Mouse (Mus musculus) right cerebral cortex, adult 2 months (tissue): ENCODE data around the gene Pja2.
"Not testable (repeated sequence)": the region's sequence is repeated elsewhere in the genome, so short reads cannot be mapped to it uniquely, and the experiment has no call there.

ENCODE experiments used
- DNase-seq, 2 experiments: peaks; one replicate each; pipeline ENCODE4 v3.0.0; 2021 to 2022; ENCODE audit warnings: low spot score in 2 of 2

Gene Pja2

DNA sequence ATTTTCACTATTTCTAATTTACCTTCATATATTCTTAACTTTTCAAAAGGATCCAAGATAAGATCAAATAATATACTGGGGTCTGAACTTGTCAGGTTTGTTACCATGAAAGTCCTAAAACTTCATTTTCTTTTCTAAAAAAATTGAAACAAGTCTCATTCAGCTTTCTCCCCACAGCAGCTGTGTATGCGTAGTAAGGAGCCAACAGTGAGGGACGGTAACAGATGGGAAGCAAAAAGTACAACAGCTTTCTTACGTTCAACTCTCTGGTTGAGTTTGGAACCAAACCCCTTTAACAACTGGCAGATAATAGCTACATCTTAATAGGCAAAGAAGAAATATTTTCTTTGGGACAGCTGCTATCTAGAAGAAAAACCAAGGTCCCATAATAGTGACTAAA, 50.3 kb downstream of the Pja2 start:
- DNase-seq: not testable (repeated sequence)

DNA sequence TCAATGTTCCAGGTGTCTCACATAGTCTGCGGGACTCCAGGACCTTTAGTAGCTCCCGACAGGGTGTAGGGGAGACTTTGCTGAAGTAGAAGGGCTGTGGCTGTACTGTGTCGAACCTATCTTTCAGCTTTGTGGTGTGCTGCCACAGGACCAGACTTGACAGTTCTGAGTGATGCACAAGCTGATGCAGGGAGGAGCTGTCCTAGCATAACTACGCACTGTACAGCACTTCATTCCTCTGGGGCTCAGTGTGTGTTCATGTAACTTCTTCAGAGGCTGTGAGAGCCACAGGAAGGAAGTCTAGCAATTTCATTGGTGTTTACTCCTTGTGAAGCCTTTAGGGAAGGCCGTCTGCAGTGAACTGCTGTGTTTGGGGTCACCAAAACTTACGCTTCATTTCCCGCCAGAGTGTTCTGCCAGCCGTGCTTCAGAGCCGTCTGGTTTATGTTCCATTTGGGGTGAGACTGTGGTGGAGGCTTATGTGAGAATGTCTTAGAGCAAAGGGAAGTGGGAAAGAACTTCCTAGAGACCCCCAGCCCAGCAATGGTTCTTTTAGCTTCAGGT, 54.0 kb downstream of the Pja2 start:
- no peak for DNase-seq

DNA sequence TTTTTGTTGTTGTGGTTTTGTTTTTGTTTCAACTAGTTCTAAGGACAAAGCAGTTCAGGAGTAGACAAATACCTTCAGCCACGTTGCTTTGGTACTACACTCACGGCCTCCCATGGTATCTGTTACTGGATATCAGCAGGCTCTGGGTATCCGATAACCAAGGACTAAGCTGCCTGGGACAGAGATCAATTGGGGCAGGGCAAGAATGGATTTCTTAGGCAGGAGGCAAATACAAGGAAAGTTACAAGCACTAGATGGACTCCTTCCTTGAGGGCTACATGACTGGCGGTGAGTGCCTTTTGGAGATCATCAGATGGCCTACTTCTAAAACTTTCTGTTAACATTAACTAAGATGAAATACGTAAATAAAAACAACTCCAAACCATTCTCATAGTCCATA, 55.0 kb downstream of the Pja2 start:
- no peak for DNase-seq

DNA sequence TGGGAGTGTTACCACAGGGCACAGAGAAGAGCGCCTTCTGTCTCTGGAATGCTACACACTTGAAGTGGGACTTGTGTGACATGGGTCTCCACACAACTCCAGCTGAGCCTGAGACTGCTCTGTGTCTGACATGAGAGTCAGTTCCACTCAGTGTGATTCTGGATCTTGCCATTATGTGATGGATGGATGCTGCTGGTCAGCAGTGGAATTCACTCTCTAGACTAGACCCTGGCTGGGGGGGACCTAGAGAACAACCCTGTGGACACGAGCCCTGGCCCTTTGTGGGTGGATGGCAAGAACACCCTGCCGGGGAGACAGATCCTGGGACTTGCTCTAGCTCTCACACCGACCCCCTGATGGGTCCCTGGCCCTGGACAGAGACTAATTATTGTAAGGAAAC, 56.5 kb downstream of the Pja2 start:
- no peak for DNase-seq

DNA sequence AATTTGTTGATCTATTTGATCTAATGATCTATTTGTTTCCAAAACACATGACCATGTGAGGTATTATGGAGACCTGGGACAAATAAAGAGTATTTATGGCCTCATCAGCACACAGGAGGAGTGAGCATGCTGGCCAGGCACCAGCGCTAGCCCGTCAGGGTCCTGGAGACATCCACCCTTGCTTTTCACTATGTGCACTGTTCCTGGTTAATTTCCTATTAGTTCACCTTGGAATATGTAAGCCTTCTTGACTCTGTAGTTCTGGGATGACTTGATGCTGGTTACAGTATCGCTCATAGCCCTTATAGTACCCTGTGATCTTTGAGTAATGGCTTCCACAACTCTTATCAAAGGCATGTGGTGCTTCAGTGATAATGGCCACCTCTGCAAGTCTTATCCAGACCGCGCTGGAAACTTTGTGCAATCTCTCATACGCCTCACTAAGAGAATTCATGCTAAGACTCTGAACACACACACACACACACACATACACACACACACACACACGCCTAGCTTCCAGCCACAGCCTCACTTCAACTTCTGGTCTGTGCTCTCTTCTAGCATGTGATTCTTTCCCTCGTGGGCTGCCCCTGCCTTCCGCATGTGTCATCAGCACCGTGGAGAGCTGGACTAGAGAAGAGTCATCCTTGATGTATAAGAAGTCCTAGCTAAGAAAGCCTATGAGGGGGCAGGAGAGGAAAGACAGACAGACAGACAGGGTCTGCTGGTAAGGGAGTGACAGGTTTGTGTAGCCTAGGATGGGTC, 57.2 kb downstream of the Pja2 start:
- DNase-seq: no peak

DNA sequence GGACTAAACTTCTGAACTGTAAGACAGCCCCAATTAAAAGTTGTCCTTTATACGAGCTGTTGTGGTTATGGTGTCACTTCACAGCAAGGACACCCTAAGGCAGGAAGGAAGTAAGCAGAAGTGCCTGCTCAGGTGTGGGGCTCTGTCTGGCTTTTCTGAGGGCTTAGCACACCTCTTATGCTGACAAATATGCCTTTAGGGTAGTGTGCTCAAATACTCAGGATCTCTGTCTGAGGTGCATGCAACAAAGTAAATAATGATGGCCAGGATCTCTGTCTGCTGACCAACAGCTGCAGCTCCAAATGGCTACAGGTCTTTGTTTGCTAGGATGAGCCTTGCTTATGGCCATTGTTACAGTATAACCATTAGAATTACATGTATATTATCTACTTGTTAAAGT, 71.1 kb downstream of the Pja2 start:
- no peak for DNase-seq

DNA sequence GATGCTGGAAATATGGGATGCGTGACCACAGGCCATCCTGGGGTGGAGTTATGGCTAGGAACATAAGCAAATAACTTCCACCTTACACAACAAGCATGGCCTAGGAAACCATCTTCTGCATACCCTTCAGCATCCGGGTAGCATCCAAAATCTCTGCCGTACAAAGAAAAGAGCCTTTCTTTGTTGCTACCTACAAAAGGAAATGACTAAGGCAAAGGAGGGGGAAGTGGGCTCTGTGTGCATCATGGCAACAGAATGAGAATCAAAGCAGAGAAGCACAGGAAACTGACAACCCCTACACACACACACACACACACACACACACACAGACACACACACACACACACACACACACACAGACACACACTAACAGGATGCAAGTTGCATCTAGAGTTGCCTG, 83.5 kb downstream of the Pja2 start:
- no peak for DNase-seq

DNA sequence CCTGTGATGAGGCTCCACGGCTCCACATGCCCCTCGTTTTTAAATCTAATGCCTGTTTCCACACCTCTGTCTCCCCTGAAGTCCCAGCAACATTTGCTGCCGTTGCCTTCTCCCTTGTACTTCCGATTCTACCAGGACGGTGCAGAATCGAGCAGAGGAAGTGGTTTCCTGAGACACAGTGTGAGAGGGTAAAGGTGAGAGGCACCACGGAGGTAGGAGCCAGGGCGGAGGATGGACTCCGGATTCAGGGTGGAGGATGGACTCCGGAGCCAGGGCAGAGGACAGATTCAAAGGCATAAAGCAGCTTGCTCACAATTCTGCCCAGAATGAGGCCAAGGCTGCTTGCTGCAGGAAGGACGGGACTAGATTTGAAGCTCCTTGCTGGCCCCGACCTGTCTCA, 88.8 kb downstream of the Pja2 start:
- no peak for DNase-seq

DNA sequence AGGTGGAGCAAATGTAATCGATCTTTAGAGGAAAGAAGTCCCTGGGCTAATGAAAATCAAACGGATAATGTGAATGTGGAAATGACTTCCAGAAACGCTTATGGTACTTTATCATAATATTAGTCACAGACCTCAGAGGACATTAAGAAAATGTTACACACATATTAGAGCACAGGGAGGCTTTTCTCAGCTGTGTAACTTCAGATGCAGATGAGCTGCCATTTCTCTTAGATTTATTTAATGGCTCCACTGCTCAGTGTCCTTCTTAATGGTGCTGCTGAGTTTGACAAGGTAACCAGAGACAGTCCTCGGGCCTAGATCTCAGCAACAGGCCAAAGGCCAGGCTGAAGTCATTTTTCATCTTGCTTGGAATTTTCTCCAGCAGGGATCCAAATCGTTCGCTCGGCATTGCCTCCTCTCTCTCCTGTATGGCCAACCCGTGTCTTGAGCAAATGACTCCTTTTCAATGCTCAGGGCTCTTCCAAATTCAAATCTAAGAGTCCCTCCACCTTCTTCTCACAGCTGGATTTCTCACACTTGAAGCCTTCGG, 89.3 kb downstream of the Pja2 start:
- no peak for DNase-seq

DNA sequence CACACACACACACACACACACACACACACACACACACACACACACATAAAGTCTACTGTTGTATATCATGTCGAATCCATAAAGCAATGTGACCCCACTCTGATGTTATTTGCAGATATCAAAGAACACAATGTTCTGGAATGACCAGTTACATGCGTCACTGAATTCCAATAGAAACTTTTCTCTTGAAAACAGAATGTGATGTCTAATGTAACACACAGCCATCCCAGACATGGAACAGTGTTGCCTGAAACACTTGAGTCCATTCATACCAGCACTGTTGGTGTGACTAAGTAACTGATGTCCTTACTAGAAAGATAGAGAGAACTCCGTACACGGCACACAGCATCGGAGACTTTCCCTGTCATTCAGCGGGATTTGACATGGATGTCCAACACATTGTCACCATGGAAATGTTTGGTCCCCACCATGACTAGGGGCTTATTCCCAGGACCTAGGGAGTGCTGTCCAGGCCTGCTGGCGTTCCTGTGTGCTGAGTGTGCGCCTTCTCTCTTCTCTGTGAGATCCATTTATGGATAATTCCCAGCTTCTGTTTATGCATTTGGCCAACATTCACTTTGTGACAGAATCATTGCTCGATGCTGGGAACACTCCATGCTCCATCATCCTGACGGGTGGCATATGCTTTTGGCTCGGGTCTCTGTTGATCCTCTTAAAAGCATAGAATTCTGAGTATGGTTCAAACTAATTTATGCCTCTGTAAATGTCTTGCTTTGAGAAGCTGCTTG, 90.0 kb downstream of the Pja2 start:
- no peak for DNase-seq

DNA sequence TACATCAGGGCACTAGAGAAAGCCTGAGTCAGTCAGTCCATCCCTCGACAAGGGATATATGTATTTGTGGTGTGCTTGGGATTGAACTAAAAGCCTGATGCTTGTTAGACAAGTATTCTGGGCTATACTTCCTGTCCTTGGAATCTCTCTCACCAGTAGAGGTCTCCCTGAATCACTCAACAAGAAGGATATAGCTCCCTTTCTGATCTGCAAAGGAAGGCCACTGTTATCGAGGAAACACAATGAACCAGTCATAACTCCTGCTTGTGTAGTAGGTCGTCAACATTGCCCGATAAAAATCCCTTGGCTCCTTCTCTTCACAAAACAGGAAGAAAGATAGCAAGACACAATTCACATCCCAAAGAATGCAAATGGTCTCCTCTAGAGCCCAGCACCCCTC, 99.6 kb downstream of the Pja2 start:
- DNase-seq: no peak

DNA sequence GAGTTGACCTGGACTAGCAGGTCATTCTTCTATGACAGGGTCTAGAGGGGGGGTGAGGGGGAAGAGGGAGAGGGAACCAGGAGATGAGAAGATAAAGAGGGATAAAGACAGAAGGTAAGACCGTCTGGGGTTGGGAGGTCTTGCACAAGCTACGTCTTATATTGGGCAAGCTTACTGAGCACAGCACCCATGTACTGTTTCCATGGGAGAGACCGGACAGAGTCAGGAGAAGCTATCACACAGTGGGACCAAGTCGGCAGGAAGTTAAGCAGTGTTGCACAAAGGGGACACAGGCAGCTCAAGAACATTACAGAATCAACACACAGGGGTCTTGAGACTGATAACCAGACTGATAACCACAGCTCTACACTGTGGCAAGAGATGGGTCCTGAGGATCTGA, 100.1 kb downstream of the Pja2 start:
- DNase-seq: not testable (repeated sequence)

DNA sequence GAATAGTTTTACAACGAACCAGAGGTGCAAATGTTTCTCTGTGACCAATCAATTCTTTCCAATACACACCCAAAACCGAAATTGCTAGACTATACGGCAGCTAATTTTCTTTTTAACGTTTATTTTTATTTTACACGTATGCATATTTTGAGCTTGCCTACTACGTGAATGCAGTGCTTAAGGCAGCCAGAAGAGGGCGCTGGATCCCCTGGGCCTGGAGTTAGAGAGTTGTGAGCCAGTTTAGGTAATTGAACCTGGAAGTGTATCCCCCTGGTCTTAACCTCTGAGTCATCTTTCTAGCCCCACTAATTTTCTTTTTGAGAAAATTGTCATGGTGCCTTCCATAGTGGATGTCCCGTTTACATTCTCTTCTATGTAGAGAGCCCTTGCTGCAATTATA, 100.5 kb downstream of the Pja2 start:
- no peak for DNase-seq
